Mouse (Mus musculus): ENCODE results near the gene Foxo6.

The Foxo6 gene

GRCm38 (mm10) chr4:120287290-120288111, at the start of gene Foxo6:
Gene Foxo6 (minus strand): TSS chr4:120287349.
- DNase-seq = peak; percentile 87 to 88

- DNase-seq = no peak
Measured at GRCm38 (mm10) chr4:120334316-120334715, 47.2 kb upstream of the Foxo6 start.

GRCm38 (mm10) chr4:120332934-120333421, 45.8 kb upstream of the Foxo6 start:
- DNase-seq = peak; percentile 45 to 58

GRCm38 (mm10) chr4:120332405-120332933, 45.3 kb upstream of the Foxo6 start:
- no peak for DNase-seq

- no peak for DNase-seq
Measured at GRCm38 (mm10) chr4:120331992-120332391, 44.8 kb upstream of the Foxo6 start.

GRCm38 (mm10) chr4:120331541-120331940, 44.4 kb upstream of the Foxo6 start:
- no peak for DNase-seq

GRCm38 (mm10) chr4:120325748-120326147, 38.6 kb upstream of the Foxo6 start:
- DNase-seq = no peak

- DNase-seq = no peak
Measured at GRCm38 (mm10) chr4:120325051-120325450, 37.9 kb upstream of the Foxo6 start.

- no peak for DNase-seq
Measured at GRCm38 (mm10) chr4:120323858-120324257, 36.7 kb upstream of the Foxo6 start.

- DNase-seq = peak; percentile 58 to 74
Measured at GRCm38 (mm10) chr4:120323198-120323597, 36.0 kb upstream of the Foxo6 start.

GRCm38 (mm10) chr4:120317541-120317940, 30.4 kb upstream of the Foxo6 start:
- no peak for DNase-seq

- no peak for DNase-seq
Measured at GRCm38 (mm10) chr4:120316716-120317115, 29.6 kb upstream of the Foxo6 start.

GRCm38 (mm10) chr4:120314571-120314970, 27.4 kb upstream of the Foxo6 start:
- DNase-seq = no peak

GRCm38 (mm10) chr4:120313309-120313708, 26.2 kb upstream of the Foxo6 start:
- no peak for DNase-seq

GRCm38 (mm10) chr4:120304580-120304979, 17.4 kb upstream of the Foxo6 start:
- no peak for DNase-seq

- no peak for DNase-seq
Measured at GRCm38 (mm10) chr4:120299287-120299686, 12.1 kb upstream of the Foxo6 start.

- no peak for DNase-seq
Measured at GRCm38 (mm10) chr4:120291106-120291822, 4.1 kb upstream of the Foxo6 start.

GRCm38 (mm10) chr4:120290486-120290885, 3.3 kb upstream of the Foxo6 start:
- DNase-seq = no peak

- DNase-seq = no peak
Measured at GRCm38 (mm10) chr4:120289181-120289965, 2.2 kb upstream of the Foxo6 start.

- no peak for DNase-seq
Measured at GRCm38 (mm10) chr4:120286761-120287241, 348 bp downstream of the Foxo6 start.

GRCm38 (mm10) chr4:120285730-120286129, 1.4 kb downstream of the Foxo6 start:
- no peak for DNase-seq

GRCm38 (mm10) chr4:120285223-120285622, 1.9 kb downstream of the Foxo6 start:
- DNase-seq = no peak

GRCm38 (mm10) chr4:120284187-120284586, 3.0 kb downstream of the Foxo6 start:
- DNase-seq = no peak
